Mouse (Mus musculus) small intestine, adult 2 months (tissue): ENCODE measurements at regions not wholly inside any gene's neighbourhood (a gene's known extent, or its start where the extent isn't known, plus 50 kb on each side); places are given as distances from the start of the nearest gene placed in this dataset.
A peak's percentile ranks its signal among the peaks of the same experiment; 100 is the strongest.

Source experiments
- H3K27ac ChIP-seq: fragments of 200-500 bp; 2 replicates; pipeline ENCODE4 v1.5.1; 2012; ENCODE audit warnings: low read depth, low read length, control low read depth, inconsistent platforms; ENCODE audit not compliant: insufficient read depth
- H3K27me3 ChIP-seq: fragments of 200-500 bp; 2 replicates; pipeline ENCODE4 v1.6.1; 2012; ENCODE audit warnings: mild to moderate bottlenecking, moderate library complexity, low read length, inconsistent platforms; ENCODE audit not compliant: control insufficient read depth, insufficient read depth
- H3K36me3 ChIP-seq: fragments of 200-500 bp; 2 replicates; pipeline ENCODE4 v1.6.1; 2012; ENCODE audit warnings: mild to moderate bottlenecking, low read length, control low read depth, inconsistent platforms; ENCODE audit not compliant: control insufficient read depth, insufficient read depth
- H3K4me1 ChIP-seq: fragments of 200-500 bp; 2 replicates; pipeline ENCODE4 v1.6.1; 2012; ENCODE audit warnings: low read length, inconsistent platforms, mixed read lengths; ENCODE audit not compliant: control insufficient read depth, insufficient read depth, insufficient read length
- H3K4me3 ChIP-seq: fragments of 200-500 bp; 2 replicates; pipeline ENCODE4 v1.5.1; 2012; ENCODE audit warnings: low read depth, mild to moderate bottlenecking, control low read depth, inconsistent platforms, low read length, moderate library complexity
- CTCF ChIP-seq: fragments of 200-500 bp; IDR thresholded peaks from 2 replicates; pipeline ENCODE4 v1.5.1; 2012; ENCODE audit warnings: low read depth, mild to moderate bottlenecking, control low read depth, inconsistent platforms, low read length, moderate library complexity, mixed read lengths; ENCODE audit not compliant: insufficient replicate concordance, insufficient read length; ENCODE audit errors: extremely low read depth
- POLR2A ChIP-seq: fragments of 200-500 bp; IDR thresholded peaks from 2 replicates; pipeline ENCODE4 v1.6.1; 2012; ENCODE audit warnings: low read depth, mild to moderate bottlenecking, control low read depth, inconsistent platforms, low read length, moderate library complexity
- WGBS: fragments of 180-500 bp; shearing (Covaris S2); methylation state at CpG from one replicate; pipeline ENCODE4 v1.1.7; 2018; 5-methylcytosine and 5-hydroxymethylcytosine counted together

DNA sequence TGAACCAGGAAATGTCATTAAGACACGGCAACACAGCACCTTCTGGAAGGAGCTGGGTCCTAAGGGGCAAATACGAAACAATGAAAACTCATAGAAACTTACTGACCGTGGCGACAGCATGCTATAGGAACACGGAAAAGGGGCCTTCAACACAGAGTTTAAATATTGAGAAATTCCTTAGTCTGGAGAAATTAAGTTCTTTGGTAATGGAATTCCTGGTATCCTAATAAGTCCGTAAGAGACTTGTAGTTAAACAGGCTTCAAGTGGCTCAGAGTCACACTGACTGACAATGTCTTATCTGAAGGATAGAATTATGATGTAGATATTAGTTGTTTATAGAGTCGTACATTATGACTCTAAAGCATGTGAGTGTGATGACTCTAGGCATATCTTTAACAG lies 70.4 kb upstream of the Mbip start:
- H3K27ac ChIP-seq: no peak overlapping the region
- H3K4me1 ChIP-seq: no peaks in the 10 kb centered on the region
- no peaks in the 10 kb centered on the region for H3K27me3 ChIP-seq
- H3K4me3 ChIP-seq: no peak overlapping the region
- no peaks in the 10 kb centered on the region for H3K36me3 ChIP-seq
- TF ChIP-seq CTCF: no peak
- TF ChIP-seq POLR2A: no peak
- whole genome bisulfite sequencing: 81% methylated on average over 7 of the region's 7 CpGs

DNA sequence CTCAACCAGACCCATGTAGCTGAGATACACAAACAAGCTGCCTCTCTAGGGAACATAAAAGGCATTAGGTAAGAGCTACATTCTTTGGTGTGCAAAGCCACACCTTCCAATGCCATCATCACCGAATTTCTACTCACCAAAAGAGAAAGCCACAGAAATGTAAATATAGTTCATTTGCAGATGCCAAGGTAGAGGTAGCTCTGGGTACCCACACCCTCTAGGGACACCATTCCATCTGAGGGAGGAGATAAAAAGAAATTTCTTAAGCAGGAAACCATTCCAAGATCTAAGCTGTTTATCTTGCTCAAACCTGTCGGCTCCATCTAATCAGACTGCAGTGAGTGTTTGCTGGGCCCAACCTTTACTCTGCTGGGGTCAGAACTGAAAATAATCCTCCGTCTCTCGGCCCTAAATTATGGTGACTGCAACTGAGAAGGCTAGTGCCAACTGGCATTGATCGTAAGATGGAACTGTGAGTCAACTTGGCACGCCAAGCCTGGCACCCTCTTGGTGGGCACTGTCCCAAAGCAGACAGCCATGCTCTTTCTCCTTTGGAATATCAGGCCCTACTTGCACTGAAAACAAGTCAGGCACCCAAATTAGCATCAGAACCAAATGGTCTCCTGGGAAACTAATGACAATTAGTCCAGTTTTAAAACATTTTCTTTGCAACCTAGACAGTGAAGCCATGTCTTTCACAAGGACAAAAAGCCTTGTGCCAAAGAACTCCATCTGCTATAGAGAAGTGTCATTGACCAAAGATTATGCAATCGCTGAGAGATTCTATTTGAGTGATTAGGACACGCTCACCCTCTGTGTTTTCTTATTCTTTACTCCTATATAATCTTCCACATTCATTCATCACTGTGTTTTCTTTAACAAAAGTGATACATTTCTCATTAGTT lies 69.4 kb upstream of the Mbip start:
- Histone ChIP-seq H3K4me3 (no peak overlapping the region), H3K27ac (no peak overlapping the region), H3K27me3 (no peaks in the 10 kb centered on the region), H3K36me3 (no peaks in the 10 kb centered on the region), H3K4me1 (no peaks in the 10 kb centered on the region)
- 54% methylated on average over 8 of the region's 8 CpGs for WGBS
- TF ChIP-seq POLR2A: no peak
- TF ChIP-seq CTCF: no peak

DNA sequence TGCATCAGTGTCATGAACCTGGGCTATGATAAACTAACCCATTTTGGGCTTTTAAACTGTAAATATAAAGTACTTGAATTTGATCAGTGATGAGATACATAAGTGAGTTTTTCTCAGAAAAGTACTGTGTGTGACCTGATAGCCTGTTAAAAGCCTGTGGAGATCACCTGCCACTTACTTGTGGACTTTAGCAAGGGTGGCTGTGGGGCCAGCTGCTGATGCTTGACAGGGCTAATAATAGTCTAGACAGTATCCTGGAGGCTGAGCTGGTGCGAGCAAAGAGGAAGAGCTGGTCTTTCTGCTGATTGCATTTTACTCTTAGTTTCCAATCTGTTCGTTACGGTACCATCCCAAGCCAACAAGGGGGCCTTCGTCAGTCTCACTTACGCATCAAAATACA lies 60.0 kb upstream of the Mbip start:
- no peak overlapping the region for H3K4me3 ChIP-seq
- no peak overlapping the region for H3K27ac ChIP-seq
- H3K36me3 ChIP-seq: no peaks in the 10 kb centered on the region
- no peak for TF ChIP-seq CTCF
- no peak for TF ChIP-seq POLR2A
- H3K27me3 ChIP-seq: no peaks in the 10 kb centered on the region
- H3K4me1 ChIP-seq: no peaks in the 10 kb centered on the region
- WGBS: 77% methylated on average over 5 of the region's 5 CpGs

DNA sequence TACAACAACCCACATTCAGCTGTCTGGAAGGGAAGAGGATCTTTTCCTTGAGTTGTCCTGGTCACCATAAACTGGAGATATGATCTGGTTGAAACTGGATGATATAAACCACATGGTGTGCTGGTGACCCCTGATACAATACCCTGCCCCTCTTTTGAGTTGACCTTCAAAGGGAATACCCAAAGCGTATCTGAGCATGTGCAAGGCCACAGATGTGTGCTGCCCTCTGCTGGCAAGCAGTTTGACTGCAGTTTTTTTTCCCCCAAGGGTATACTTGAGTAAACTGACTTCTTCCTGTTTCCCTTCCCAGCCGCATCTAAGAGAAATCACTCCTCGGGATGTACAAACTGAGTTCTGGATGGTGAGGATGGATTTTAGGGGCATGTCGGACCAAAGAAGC lies 59.1 kb upstream of the Mbip start:
- Histone ChIP-seq H3K36me3 (no peaks in the 10 kb centered on the region), H3K4me3 (no peak overlapping the region), H3K27me3 (no peaks in the 10 kb centered on the region), H3K27ac (no peak overlapping the region), H3K4me1 (no peaks in the 10 kb centered on the region)
- WGBS: 35% methylated on average over 4 of the region's 4 CpGs
- TF ChIP-seq POLR2A: no peak
- peak; percentile 78; the same call in 1 of the 2 replicates for TF ChIP-seq CTCF

DNA sequence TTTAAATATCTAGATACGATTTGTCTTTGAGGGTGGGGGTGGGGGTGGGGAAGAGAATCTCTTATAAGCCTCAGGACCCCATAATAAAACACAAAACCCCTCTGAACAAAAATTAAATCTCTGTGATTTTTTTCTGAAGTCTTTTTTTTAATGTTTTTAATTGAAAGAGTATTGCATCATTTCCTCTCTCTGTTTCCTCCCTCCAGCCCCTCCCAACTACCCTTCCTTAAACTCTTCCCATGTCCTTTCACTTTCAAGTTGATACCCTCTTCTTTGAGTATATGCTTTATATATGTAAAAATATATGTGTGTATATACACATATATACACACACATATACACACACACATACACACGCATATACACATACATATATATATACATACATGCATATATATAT lies 58.6 kb upstream of the Mbip start:
- no peaks in the 10 kb centered on the region for H3K27me3 ChIP-seq
- H3K27ac ChIP-seq: no peak overlapping the region
- H3K4me1 ChIP-seq: no peaks in the 10 kb centered on the region
- H3K36me3 ChIP-seq: no peaks in the 10 kb centered on the region
- H3K4me3 ChIP-seq: no peak overlapping the region
- no peak for TF ChIP-seq CTCF
- no peak for TF ChIP-seq POLR2A
- 79% methylated on average over 2 of the region's 2 CpGs for WGBS

DNA sequence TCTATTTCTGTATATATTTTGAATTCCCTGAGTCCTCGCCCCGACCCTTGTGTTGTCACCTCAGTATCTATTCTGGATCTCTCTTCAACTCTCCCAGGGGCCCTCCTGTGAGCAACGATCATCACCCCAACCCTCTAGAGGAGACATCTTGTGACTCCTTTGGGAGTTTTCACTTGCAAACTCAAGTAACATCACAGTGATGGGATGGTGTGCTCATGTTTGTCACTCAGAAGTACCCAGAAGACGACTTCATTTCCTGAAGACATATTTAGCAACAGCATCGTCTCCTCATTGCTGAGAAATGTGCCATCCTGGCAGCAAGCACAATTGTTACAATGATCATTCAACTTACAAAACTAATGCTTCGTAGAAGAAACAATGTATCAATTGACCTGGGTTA lies 57.9 kb upstream of the Mbip start:
- no peak overlapping the region for H3K4me3 ChIP-seq
- TF ChIP-seq POLR2A (no peak), CTCF (no peak)
- no peaks in the 10 kb centered on the region for H3K4me1 ChIP-seq
- H3K27me3 ChIP-seq: no peaks in the 10 kb centered on the region
- no peak overlapping the region for H3K27ac ChIP-seq
- H3K36me3 ChIP-seq: no peaks in the 10 kb centered on the region
- 67% methylated on average over 6 of the region's 6 CpGs for WGBS

DNA sequence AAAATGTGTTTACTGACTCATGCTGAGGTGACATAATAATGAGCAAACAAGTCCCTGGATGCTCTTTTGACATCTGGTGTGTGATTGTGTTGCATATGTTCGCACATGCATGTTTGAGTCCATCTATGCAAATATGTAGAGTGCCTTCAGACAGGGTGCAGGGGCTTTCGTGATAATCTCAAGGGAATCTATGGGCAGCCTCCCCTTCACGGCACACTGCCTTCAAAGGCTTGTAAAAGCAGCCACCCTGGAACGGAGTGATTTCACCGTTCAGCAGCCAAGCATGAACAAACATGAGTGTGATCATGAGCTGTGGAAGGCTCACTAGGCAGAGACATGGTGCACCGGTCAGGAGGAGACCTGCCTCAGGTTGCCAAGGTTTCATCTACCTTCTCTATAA lies 57.1 kb upstream of the Mbip start:
- Histone ChIP-seq H3K27ac (no peak overlapping the region), H3K27me3 (no peaks in the 10 kb centered on the region), H3K36me3 (no peaks in the 10 kb centered on the region), H3K4me1 (no peaks in the 10 kb centered on the region), H3K4me3 (no peak overlapping the region)
- TF ChIP-seq CTCF (no peak), POLR2A (no peak)
- WGBS: 63% methylated on average over 6 of the region's 6 CpGs
